8 mouse cellular contexts compared by ENCODE assay signal in genomic region chr3:27155051-27155855, GRCm38 (mm10). TPM values are rescaled to one million over a fixed set of nuclear protein-coding genes. Genes with fewer than 3 reads are reported as not detected.
DNase-seq lines count a peak whose midpoint lies in the region; ATAC-seq and TF ChIP-seq lines count a peak whose summit lies in the region.

No protein-coding gene starts in this region.

- no peaks in the 10 kb centered on the region for H3K9me3 ChIP-seq in midbrain, embryonic 11.5 days (ENCODE audit: control insufficient read depth, low read length)
- no peaks in the 10 kb centered on the region for H3K9me3 ChIP-seq in midbrain, embryonic 15.5 days
- H3K9me3 ChIP-seq in embryonic facial prominence, embryonic 12.5 days: no peaks in the 10 kb centered on the region
- H3K9me3 ChIP-seq in kidney, embryonic 15.5 days (replicated peaks): no peaks in the 10 kb centered on the region
- H3K9me3 ChIP-seq in hindbrain, embryonic 16.5 days (ENCODE audit: control insufficient read depth, low read length): no peaks in the 10 kb centered on the region

- no peak for TF ChIP-seq CTCF in cerebellum, adult 2 months (IDR thresholded peaks at IDR 0.05; ENCODE audit: borderline replicate concordance, insufficient read depth, low read depth, low read length)
- TF ChIP-seq CTCF in layer of hippocampus, adult 2 months (conservative IDR thresholded peaks at IDR 0.05): no peak

- no peak overlapping the region for H3K4me3 ChIP-seq in midbrain, embryonic 11.5 days (ENCODE audit: low read depth, low read length)
- no peak overlapping the region for H3K4me3 ChIP-seq in midbrain, embryonic 15.5 days
- H3K4me3 ChIP-seq in embryonic facial prominence, embryonic 12.5 days: no peak overlapping the region
- no peak overlapping the region for H3K4me3 ChIP-seq in kidney, embryonic 15.5 days (replicated peaks)
- no peak overlapping the region for H3K4me3 ChIP-seq in cerebellum, adult 2 months (replicated peaks; ENCODE audit: insufficient read depth, low read depth, low read length)
- H3K4me3 ChIP-seq in layer of hippocampus, adult 2 months: no peak overlapping the region
- H3K4me3 ChIP-seq in hindbrain, embryonic 16.5 days (ENCODE audit: low read length): no peak overlapping the region

- TF ChIP-seq POLR2A in cerebellum, adult 2 months (IDR thresholded peaks at IDR 0.05; ENCODE audit: borderline replicate concordance, insufficient read depth, low read length): no peak

- H3K36me3 ChIP-seq in midbrain, embryonic 11.5 days (ENCODE audit: control insufficient read depth, insufficient read depth, low read length): no peaks in the 10 kb centered on the region
- no peaks in the 10 kb centered on the region for H3K36me3 ChIP-seq in midbrain, embryonic 15.5 days (replicated peaks)
- peaks cover under 1% of the 10 kb centered on the region; the same call in 1 of the 2 replicates for H3K36me3 ChIP-seq in embryonic facial prominence, embryonic 12.5 days
- peaks cover 4% of the 10 kb centered on the region for H3K36me3 ChIP-seq in kidney, embryonic 15.5 days
- no peaks in the 10 kb centered on the region for H3K36me3 ChIP-seq in hindbrain, embryonic 16.5 days (ENCODE audit: control insufficient read depth, insufficient read depth, low read length)

- ATAC-seq in midbrain, embryonic 11.5 days (ENCODE audit: low FRiP score): no peak
- no peak for ATAC-seq in midbrain, embryonic 15.5 days (replicated peaks)
- no peak for ATAC-seq in embryonic facial prominence, embryonic 12.5 days (ENCODE audit: insufficient number of reproducible peaks, insufficient read depth, low FRiP score, low TSS enrichment)
- no peak for ATAC-seq in kidney, embryonic 15.5 days (replicated peaks; ENCODE audit: low FRiP score)
- ATAC-seq in hindbrain, embryonic 16.5 days: no peak

- DNase-seq in midbrain, embryonic 11.5 days (ENCODE audit: low spot score, missing footprints): peak; percentile 90
- peak; percentile 59 for DNase-seq in lung, postnatal 10 days
- DNase-seq in cerebellum, adult 2 months: no peak
- no peak for DNase-seq in layer of hippocampus, adult 2 months (ENCODE audit: low spot score in 2 of 2)

- no peaks in the 10 kb centered on the region for H3K27me3 ChIP-seq in midbrain, embryonic 11.5 days (ENCODE audit: control insufficient read depth, insufficient read depth, low read length)
- no peaks in the 10 kb centered on the region for H3K27me3 ChIP-seq in midbrain, embryonic 15.5 days (replicated peaks)
- H3K27me3 ChIP-seq in embryonic facial prominence, embryonic 12.5 days: no peaks in the 10 kb centered on the region
- no peaks in the 10 kb centered on the region for H3K27me3 ChIP-seq in kidney, embryonic 15.5 days
- H3K27me3 ChIP-seq in cerebellum, adult 2 months (ENCODE audit: control insufficient read depth, insufficient read depth, low read length): no peaks in the 10 kb centered on the region
- H3K27me3 ChIP-seq in hindbrain, embryonic 16.5 days (replicated peaks; ENCODE audit: control insufficient read depth, insufficient read depth, low read length): no peaks in the 10 kb centered on the region

- H3K4me1 ChIP-seq in midbrain, embryonic 11.5 days (ENCODE audit: control insufficient read depth, insufficient read depth, low read length): peaks cover 17% of the 10 kb centered on the region
- H3K4me1 ChIP-seq in midbrain, embryonic 15.5 days: peaks cover 12% of the 10 kb centered on the region
- peaks cover 24% of the 10 kb centered on the region for H3K4me1 ChIP-seq in embryonic facial prominence, embryonic 12.5 days
- H3K4me1 ChIP-seq in kidney, embryonic 15.5 days: peaks cover 27% of the 10 kb centered on the region
- H3K4me1 ChIP-seq in cerebellum, adult 2 months (ENCODE audit: control insufficient read depth, insufficient read depth, low read length): no peaks in the 10 kb centered on the region
- peaks cover 5% of the 10 kb centered on the region for H3K4me1 ChIP-seq in hindbrain, embryonic 16.5 days (ENCODE audit: control insufficient read depth, insufficient read depth, low read depth, low read length)

- H3K27ac ChIP-seq in midbrain, embryonic 11.5 days (ENCODE audit: low read depth, low read length): no peak overlapping the region
- H3K27ac ChIP-seq in midbrain, embryonic 15.5 days: no peak overlapping the region
- peak overlapping the region; percentile 67 for H3K27ac ChIP-seq in embryonic facial prominence, embryonic 12.5 days
- H3K27ac ChIP-seq in kidney, embryonic 15.5 days: peak overlapping the region; percentile 83
- no peak overlapping the region for H3K27ac ChIP-seq in cerebellum, adult 2 months (ENCODE audit: insufficient read depth, low read length)
- no peak overlapping the region for H3K27ac ChIP-seq in layer of hippocampus, adult 2 months
- no peak overlapping the region for H3K27ac ChIP-seq in hindbrain, embryonic 16.5 days (ENCODE audit: low read depth, low read length)

- WGBS in midbrain, embryonic 11.5 days: 23% methylated on average over 6 of the region's 6 CpGs
- WGBS in midbrain, embryonic 15.5 days: 22% methylated on average over 6 of the region's 6 CpGs
- 15% methylated on average over 6 of the region's 6 CpGs for WGBS in embryonic facial prominence, embryonic 12.5 days
- WGBS in kidney, embryonic 15.5 days: 29% methylated on average over 6 of the region's 6 CpGs
- WGBS in cerebellum, adult 2 months: 47% methylated on average over 6 of the region's 6 CpGs
- 18% methylated on average over 6 of the region's 6 CpGs for WGBS in hindbrain, embryonic 16.5 days

- peak overlapping the region; percentile 31 for H3K9ac ChIP-seq in midbrain, embryonic 11.5 days (ENCODE audit: low read length)
- no peak overlapping the region for H3K9ac ChIP-seq in midbrain, embryonic 15.5 days
- no peak overlapping the region for H3K9ac ChIP-seq in embryonic facial prominence, embryonic 12.5 days
- H3K9ac ChIP-seq in kidney, embryonic 15.5 days: no peak overlapping the region
- no peak overlapping the region for H3K9ac ChIP-seq in hindbrain, embryonic 16.5 days (ENCODE audit: low read depth, low read length)

- no peak overlapping the region for H3K4me2 ChIP-seq in midbrain, embryonic 11.5 days
- H3K4me2 ChIP-seq in midbrain, embryonic 15.5 days: no peak overlapping the region
- no peak overlapping the region for H3K4me2 ChIP-seq in embryonic facial prominence, embryonic 12.5 days (replicated peaks)
- no peak overlapping the region for H3K4me2 ChIP-seq in kidney, embryonic 15.5 days
- H3K4me2 ChIP-seq in hindbrain, embryonic 16.5 days (ENCODE audit: low read length): no peak overlapping the region

RNA-seq across cellular contexts. Expression of gene Ect2, which starts 1.6 kb away (rescaled TPM):
- 113 and 121 TPM in 2 replicates for polyA plus RNA-seq in midbrain, embryonic 11.5 days (2014; fragmentation: Nextera tagmentation; extraction: Ambion mirVana)
- polyA plus RNA-seq in midbrain, embryonic 15.5 days (2015; fragmentation: Nextera tagmentation; extraction: Ambion mirVana): 7.8 and 9.6 TPM in 2 replicates
- 54.9 and 57.8 TPM in 2 replicates for polyA plus RNA-seq in embryonic facial prominence, embryonic 12.5 days (2016; fragmentation: Nextera tagmentation; extraction: Ambion mirVana)
- 60.9 and 66.7 TPM in 2 replicates for polyA plus RNA-seq in kidney, embryonic 15.5 days (2015; fragmentation: Nextera tagmentation; extraction: Ambion mirVana)
- polyA plus RNA-seq in cerebellum, adult 2 months (2012; rRNA removed): 0.49 and 0.65 TPM in 2 replicates
- total RNA-seq in layer of hippocampus, adult 2 months (2021): 1 to 10 TPM; 1.7 to 1.9 TPM
- polyA plus RNA-seq in hindbrain, embryonic 16.5 days (2015; fragmentation: Nextera tagmentation; extraction: Ambion mirVana): 10.5 and 12.1 TPM in 2 replicates

RNA-seq across cellular contexts. Expression of gene Nceh1, which starts 27.5 kb away (rescaled TPM):
- 4.1 and 4.4 TPM in 2 replicates for polyA plus RNA-seq in midbrain, embryonic 11.5 days (2014; fragmentation: Nextera tagmentation; extraction: Ambion mirVana)
- polyA plus RNA-seq in midbrain, embryonic 15.5 days (2015; fragmentation: Nextera tagmentation; extraction: Ambion mirVana): 11.2 and 12.8 TPM in 2 replicates
- polyA plus RNA-seq in embryonic facial prominence, embryonic 12.5 days (2016; fragmentation: Nextera tagmentation; extraction: Ambion mirVana): 4.0 and 4.3 TPM in 2 replicates
- 15.8 and 16.3 TPM in 2 replicates for polyA plus RNA-seq in kidney, embryonic 15.5 days (2015; fragmentation: Nextera tagmentation; extraction: Ambion mirVana)
- 51.5 and 55.8 TPM in 2 replicates for polyA plus RNA-seq in cerebellum, adult 2 months (2012; rRNA removed)
- total RNA-seq in layer of hippocampus, adult 2 months (2021): 100 to 1,000 TPM; 108 to 115 TPM
- polyA plus RNA-seq in hindbrain, embryonic 16.5 days (2015; fragmentation: Nextera tagmentation; extraction: Ambion mirVana): 18.6 and 25.1 TPM in 2 replicates

Comparison
In these comparisons a context has a peak if more than half of its experiments do, and no peak if none do; other contexts are left out.
1. DNase-seq: peak in midbrain, embryonic 11.5 days (single experiment) and lung, postnatal 10 days (single experiment); none in cerebellum, adult 2 months (0 of 2) and layer of hippocampus, adult 2 months (0 of 2).
2. H3K27ac ChIP-seq: peak in embryonic facial prominence, embryonic 12.5 days (single experiment) and kidney, embryonic 15.5 days (single experiment); none in midbrain, embryonic 11.5 days (single experiment), midbrain, embryonic 15.5 days (single experiment), cerebellum, adult 2 months (single experiment), layer of hippocampus, adult 2 months (single experiment) and hindbrain, embryonic 16.5 days (single experiment).